Mouse (Mus musculus): ENCODE measurements at regions not wholly inside any gene's neighbourhood (a gene's known extent, or its start where the extent isn't known, plus 50 kb on each side); places are given as distances from the start of the nearest gene placed in this dataset.

GRCm38 (mm10) chr1:190639846-190640245 lies 271.7 kb downstream of the Rps6kc1 start:
- no peak for DNase-seq (ENCODE audit: low read depth, low spot score)

- DNase-seq (ENCODE audit: low read depth, low spot score), result peak; percentile 20
Observed at GRCm38 (mm10) chr1:190634935-190635334, 276.6 kb downstream of the Rps6kc1 start.

GRCm38 (mm10) chr1:190631641-190632040 lies 279.9 kb downstream of the Rps6kc1 start:
- no peak for DNase-seq (ENCODE audit: low read depth, low spot score)

DNA sequence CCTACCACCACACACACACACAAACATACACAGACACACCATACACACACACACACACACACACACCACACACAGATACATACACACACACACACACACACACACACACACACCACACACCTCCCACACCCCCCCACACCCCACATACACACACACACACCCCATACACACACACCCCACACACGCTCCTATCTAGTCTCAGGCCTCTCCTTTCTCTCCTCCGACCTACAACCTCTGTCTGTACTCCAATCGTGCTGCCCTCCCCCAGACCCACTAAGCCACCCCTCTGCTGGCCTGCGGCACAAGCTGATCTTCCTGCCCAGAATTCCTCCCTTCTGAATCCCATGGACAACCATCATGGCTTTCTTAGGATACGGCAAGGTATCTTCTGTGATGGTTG lies 281.4 kb downstream of the Rps6kc1 start:
- DNase-seq (ENCODE audit: low read depth, low spot score), result no peak

GRCm38 (mm10) chr1:190623916-190624315 lies 287.7 kb downstream of the Rps6kc1 start:
- no peak for DNase-seq (ENCODE audit: low read depth, low spot score)

DNA sequence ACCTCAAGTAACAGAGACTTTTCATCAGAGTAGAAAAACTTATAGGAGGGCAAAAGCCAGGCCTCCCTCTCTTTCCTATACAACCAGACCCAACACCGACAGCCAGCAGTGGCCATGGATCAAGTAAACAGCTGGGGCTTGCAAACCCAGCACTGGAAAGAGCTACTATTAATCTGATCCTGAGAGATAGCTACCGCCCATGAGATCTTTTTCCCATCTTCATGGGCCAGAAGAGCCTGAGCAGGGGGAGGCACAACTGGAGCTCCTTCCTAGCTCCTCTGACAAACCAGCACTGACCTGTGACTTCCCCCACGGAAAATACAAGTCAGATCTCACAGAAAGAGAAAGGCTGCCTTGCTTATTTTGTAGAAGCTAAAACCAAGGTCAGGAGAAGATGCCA lies 311.1 kb downstream of the Rps6kc1 start:
- DNase-seq (ENCODE audit: low read depth, low spot score), result no peak

DNA sequence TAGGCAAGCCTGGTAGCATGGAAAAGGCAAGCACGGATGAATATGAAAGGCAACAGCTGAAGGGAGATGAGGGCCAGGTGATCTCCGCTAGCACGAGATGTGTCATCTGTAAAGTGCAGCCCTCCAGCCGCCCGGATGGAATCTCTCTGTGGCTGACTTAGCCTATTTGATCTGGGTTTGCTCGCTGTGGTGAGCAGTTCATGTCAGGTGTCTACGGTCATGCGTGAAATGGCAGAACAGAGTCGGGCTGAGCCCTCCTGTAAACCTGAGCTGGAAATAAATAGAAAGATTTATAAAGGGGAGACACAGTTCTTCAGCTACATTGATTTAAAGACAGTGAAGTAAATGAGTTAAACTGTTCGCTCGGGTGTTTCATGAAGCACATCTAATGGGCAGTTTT lies 311.9 kb downstream of the Rps6kc1 start:
- no peak for DNase-seq (ENCODE audit: low read depth, low spot score)

- no peak for DNase-seq (ENCODE audit: low read depth, low spot score)
Observed at GRCm38 (mm10) chr1:190596209-190596608, 315.4 kb downstream of the Rps6kc1 start.

- DNase-seq (ENCODE audit: low read depth, low spot score), result no peak
Observed at GRCm38 (mm10) chr1:190591621-190592020, 319.9 kb downstream of the Rps6kc1 start.

- no peak for DNase-seq (ENCODE audit: low read depth, low spot score)
Observed at GRCm38 (mm10) chr1:190589586-190589985, 322.0 kb downstream of the Rps6kc1 start.

DNA sequence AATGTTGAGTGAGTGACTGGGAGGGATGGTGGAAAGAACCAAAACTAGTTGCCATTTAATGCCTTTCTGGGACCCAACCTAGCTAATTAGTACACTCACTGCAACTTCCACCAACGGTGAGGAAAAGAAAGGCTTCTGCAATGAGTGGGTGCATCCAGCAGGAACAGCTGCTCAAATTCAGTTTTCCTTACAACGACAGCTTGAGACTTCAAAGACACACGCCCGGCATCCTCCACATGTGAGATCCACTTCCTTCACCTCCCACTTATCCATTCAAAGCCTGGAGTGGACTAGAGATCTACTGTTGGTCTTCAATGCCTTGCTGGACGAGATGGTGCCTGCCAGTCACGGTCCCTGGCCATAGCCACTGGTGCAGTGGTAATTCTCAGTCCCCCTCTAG lies 328.3 kb downstream of the Rps6kc1 start:
- no peak for DNase-seq (ENCODE audit: low read depth, low spot score)

DNA sequence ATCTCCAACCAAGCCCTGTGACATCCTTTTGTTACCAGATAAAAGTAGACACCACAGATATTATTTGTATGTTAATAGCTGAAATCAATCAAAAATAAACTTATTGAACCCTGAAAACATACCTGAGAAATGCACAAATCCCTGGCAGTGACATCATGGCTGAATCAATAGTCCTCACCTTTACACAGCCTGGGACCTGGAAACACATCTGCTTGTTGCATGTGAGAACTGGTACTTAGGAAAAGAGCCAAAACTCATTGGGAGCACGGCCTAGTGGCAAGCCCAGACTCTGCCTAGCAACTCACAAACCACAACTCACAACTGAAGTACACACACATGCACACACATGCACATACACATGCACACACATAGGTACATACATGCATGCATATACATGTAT lies 330.9 kb downstream of the Rps6kc1 start:
- no peak for DNase-seq (ENCODE audit: low read depth, low spot score)

DNA sequence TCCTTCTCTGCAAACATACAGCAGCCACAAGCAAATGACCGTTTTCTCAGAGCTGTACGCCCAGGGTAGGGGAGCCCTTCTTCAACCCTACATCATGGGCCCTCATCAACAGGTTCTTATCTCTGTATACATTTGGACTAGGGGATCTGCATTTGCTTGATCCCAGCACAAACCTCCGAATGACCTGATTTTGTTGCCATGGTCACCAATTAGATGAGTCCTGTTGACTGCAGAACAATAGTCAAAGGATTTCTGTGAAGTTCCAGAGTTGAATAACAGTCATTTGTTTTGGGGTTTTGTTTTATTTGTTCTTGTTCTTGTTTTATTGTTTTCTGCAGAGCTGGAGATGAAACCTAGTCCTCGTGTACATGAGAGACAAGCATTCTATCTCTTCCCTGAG lies 340.6 kb downstream of the Rps6kc1 start:
- no peak for DNase-seq (ENCODE audit: low read depth, low spot score)

GRCm38 (mm10) chr1:190570563-190570962 lies 341.0 kb downstream of the Rps6kc1 start:
- DNase-seq (ENCODE audit: low read depth, low spot score), result no peak

- no peak for DNase-seq (ENCODE audit: low read depth, low spot score)
Observed at GRCm38 (mm10) chr1:190566744-190567143, 344.8 kb downstream of the Rps6kc1 start.

DNA sequence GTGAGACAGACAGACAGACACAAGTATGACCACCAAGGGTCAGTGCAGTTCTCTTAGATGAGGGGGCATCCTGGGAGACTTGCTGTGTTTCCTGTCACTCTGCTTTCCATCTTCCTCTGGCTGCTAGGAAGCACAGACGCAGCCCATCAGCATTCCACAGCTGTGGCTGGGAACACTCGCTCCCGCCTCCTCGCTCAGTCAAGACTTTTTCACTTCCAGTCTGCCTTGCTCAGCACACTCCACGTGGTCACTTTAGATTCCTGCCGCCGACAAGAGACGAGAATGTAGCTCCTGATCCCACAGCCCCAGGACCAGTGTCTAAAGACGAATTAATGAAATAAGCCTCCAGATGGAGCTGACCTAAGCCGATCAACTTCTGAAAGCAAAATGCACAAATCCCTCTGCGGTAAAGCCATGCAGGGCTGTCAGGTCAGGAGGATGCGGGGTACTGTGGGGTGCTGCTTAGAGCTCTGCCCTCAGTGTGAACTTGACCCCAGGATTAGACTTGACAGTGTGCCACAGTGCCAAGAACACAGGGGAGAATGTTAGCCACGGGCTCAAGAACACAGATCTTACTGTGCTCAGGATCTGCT lies 348.6 kb downstream of the Rps6kc1 start:
- DNase-seq (ENCODE audit: low read depth, low spot score), result no peak

DNA sequence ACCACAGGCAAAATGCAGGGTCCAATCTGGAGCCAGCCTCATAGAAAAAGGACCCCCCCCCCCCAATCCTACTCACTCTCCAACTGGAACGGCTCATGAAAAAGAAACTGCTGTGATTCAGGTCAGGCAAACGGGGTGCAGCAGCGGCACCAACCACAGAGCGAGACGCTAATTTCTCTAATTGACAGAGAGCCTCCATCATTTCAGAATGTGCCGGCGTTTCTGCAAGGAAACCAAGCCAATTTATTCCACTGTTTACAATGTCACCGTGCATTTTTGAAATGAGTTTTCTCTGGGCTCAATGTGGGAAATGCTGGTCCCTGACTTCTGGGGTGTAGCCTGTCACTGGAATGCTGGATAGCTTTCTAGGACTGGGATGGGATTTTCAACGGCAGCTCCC lies 351.5 kb downstream of the Rps6kc1 start:
- DNase-seq (ENCODE audit: low read depth, low spot score), result no peak

- peak; percentile 19 for DNase-seq (ENCODE audit: low read depth, low spot score)
Observed at GRCm38 (mm10) chr1:190541892-190542291, 369.7 kb downstream of the Rps6kc1 start.

GRCm38 (mm10) chr1:190532879-190533676 lies 362.6 kb upstream of the Prox1 start:
- no peak for DNase-seq (ENCODE audit: low read depth, low spot score)

DNA sequence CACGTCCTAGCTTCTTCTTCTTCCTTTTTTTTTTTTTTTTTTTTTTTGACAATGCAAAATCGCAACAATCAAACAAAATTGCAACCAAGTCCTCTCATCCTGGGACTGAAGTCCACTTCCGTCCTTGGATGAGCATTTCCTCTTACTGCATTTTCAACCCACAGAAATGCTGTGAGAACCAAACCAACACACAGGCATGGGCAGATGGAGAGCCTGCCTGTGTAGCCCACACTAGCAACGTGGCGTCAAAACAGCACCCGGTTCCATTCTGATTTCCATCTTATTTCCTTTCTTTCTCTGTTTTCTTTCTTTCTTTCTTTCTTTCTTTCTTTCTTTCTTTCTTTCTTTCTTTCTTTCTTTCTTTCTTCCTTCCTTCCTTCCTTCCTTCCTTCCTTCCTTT lies 360.7 kb upstream of the Prox1 start:
- no peak for DNase-seq (ENCODE audit: low read depth, low spot score)

DNA sequence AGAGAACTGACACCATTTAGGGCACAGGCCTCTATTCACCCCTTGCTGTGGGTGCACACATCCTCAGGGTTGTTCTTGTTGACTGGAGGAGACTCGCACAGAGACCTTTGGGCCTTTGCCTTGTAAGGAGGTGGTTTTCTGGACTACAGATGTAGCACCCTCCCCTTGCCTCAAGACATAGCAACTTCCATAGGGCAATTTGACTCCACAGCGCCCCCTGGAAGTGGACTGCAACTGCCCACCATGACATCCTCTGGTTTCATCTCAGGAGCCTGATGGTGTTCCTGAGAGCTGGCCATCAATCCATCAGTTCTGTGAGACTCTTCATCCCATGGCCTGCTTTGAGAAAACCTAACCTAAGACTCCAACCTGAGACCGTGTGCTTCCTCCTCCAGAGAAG lies 359.6 kb upstream of the Prox1 start:
- DNase-seq (ENCODE audit: low read depth, low spot score), result no peak

DNA sequence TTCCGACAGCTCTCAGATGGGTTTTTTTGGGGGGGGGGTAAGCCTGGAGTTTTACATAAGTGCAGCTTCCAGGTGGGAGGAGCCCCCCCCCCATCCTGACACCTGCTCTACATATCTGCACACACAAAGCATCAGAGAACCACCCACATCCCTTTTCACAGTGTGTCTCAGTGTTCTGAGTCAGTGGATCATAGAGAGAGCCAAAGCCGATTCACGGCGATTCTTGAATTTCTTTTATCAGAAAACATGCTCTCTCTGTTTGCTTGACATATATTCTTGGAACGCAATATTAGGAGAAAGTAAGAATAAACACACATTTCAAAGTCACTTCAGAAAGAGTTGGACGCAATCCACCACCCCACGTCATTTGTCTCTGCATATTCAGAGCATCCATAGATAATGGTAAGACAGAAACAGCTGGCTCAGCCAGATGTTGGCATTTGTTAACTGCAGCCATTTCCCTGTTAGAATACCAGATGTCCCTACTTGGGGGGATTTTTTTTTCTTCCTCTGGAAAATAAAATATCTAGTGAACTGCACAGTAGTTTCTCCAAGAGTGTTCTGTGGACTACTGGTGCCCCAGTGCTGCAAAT lies 357.1 kb upstream of the Prox1 start:
- DNase-seq (ENCODE audit: low read depth, low spot score), result no peak

DNA sequence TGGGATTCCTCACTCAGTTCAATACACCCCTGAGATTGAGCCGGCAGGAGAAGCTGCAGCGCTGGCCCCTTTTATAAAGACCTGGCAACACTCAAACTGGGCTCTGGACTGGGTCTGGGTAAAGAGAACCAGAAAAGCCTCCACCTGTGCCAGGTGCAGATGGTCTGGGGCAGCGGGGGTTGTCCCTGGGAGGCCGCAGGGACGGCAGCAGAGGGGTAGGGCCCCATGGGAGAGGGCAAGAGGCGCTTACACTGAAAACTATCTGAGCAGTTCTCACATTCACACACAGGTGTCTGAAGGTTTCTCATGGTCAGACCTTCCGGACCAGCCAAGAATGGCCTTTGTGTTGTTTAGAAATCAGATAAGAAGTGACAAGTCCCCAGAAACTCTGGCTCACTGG lies 356.1 kb upstream of the Prox1 start:
- DNase-seq (ENCODE audit: low read depth, low spot score), result no peak

All from ZHBTc4 (cell line).